Mouse (Mus musculus): ENCODE results near the gene Tbc1d10c. TPM values are rescaled to one million over a fixed set of nuclear protein-coding genes. Genes with fewer than 3 reads are reported as not detected.

Gene Tbc1d10c
- polyA plus RNA-seq, 1 experiment from 2014 or later: 2.0 TPM

DNA sequence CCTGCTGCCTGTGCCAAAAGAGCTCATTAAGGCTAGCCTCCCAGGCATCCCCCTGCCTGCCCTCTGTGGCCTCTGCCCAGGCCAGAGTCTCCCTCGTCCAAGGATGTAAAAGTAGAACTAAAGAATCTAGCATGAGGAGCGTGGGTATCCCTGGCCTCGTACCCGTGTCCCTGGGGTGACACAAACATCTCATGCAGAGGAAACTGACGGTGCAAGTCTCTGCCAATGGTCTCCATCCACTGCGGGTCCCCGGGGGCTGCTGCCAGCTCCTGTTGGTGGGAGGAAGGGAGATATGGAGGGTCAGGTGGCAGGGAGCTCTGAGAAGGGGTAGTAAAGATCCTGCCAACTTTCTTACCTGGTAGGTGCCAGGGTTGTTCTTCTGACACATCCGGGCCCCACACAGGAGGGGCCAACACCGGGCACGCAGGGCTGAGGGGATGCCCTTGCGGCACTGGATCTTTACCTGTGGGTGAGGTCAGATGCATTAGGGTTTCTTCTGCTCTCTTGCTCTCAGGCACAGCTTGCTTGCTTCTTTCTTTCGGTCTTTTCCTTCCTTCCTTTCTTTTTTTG lies 1.9 kb downstream of the Tbc1d10c start:
- no peak overlapping the region for H3K9ac ChIP-seq (ENCODE audit: low read depth, low read length)
- H3K4me3 ChIP-seq (ENCODE audit: low read depth, low read length): no peak overlapping the region
- H3K27me3 ChIP-seq (replicated peaks; ENCODE audit: control insufficient read depth, insufficient read depth, low read length): no peaks in the 10 kb centered on the region
- no peak for TF ChIP-seq CTCF (IDR thresholded peaks at IDR 0.05; ENCODE audit: low read depth)
- peaks cover 9% of the 10 kb centered on the region for H3K4me1 ChIP-seq (replicated peaks; ENCODE audit: control insufficient read depth, insufficient read depth, low read length)
- 87% methylated on average over 12 of the region's 12 CpGs for WGBS
- no peak for ATAC-seq
- H3K9me3 ChIP-seq (ENCODE audit: control insufficient read depth): no peaks in the 10 kb centered on the region
- H3K4me2 ChIP-seq (replicated peaks; ENCODE audit: low read depth): no peak overlapping the region
- H3K36me3 ChIP-seq (ENCODE audit: control insufficient read depth, insufficient read depth): peaks cover 4% of the 10 kb centered on the region; the same call in 1 of the 2 replicates
- H3K27ac ChIP-seq (ENCODE audit: low read depth, low read length): no peak overlapping the region

DNA sequence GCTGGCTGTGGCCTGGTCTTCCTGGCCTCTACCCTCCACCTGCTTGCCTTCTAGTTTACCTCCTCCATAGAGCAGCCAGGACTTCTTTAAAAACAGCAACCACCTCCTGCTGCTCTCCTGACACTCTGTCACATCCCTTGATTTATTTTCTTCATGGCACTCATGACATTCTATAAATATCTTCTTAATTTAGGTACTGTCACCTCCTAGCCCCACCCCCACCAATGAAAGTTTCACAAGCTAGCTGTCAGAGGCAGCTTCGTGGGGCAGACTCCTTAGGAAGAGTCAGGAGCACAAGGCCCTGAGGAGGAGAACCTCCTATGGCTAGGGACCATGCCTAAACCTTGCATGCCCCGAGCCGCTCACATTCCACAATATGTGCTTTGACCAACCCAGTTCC lies 3.8 kb downstream of the Tbc1d10c start:
- 86% methylated on average over 3 of the region's 3 CpGs for WGBS
- Histone ChIP-seq H3K4me3 (ENCODE audit: low read depth, low read length) (no peak overlapping the region), H3K36me3 (ENCODE audit: control insufficient read depth, insufficient read depth) (no peaks in the 10 kb centered on the region), H3K27ac (ENCODE audit: low read depth, low read length) (no peak overlapping the region), H3K9ac (ENCODE audit: low read depth, low read length) (no peak overlapping the region), H3K9me3 (ENCODE audit: control insufficient read depth) (no peaks in the 10 kb centered on the region), H3K27me3 (replicated peaks; ENCODE audit: control insufficient read depth, insufficient read depth, low read length) (no peaks in the 10 kb centered on the region), H3K4me1 (replicated peaks; ENCODE audit: control insufficient read depth, insufficient read depth, low read length) (peaks cover 3% of the 10 kb centered on the region; the same call in 1 of the 2 replicates), H3K4me2 (replicated peaks; ENCODE audit: low read depth) (no peak overlapping the region)
- ATAC-seq: no peak
- TF ChIP-seq CTCF (IDR thresholded peaks at IDR 0.05; ENCODE audit: low read depth): no peak

DNA sequence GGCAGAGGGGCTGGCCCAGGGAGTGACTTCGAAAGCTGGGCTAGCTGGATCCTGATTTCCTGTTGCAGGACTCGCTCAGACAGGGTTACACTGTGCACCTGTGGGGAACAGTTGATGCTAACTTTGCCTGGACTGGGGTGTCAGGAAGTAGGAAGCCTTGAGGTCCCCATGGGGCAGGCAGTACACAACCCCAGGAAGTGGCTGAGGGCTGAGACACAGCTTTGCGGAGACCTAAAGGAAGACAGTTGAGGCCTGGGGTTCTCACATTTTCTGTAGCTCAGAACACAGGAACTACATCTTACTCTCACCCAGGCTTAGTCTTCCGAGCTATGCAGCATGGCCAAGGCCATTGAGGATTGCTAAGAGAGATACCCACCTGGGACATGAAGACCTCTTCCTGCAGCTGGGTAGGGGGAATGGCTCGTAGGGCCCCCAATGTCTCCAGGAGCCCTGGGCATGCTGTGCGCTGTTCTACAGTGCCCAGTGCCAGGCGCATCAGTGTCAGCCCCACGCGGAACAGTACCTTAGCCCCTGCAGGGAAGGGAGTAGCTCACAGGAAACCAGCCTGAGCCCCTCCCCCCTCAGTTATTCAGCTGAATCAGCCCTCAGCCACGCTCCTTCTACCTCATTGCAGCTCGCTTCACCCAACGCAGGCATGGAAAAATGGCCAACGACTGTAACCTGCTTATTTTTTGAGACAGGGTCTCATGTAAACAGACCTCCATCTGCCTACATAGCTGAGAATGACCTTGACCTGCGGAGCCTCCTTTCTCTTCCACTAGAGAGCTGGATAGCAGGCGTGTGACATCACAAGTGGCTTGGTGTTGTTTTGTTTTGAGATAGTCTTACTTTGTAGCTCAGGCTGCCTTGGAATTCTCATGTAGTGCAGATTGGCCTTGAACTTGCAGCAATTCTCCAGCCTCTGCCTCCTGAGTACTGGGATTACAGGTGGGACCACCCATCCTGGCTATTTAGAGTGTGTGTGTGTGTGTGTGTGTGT lies 5.8 kb downstream of the Tbc1d10c start:
- H3K36me3 ChIP-seq (ENCODE audit: control insufficient read depth, insufficient read depth): no peaks in the 10 kb centered on the region
- 54% methylated on average over 15 of the region's 15 CpGs for WGBS
- H3K9me3 ChIP-seq (ENCODE audit: control insufficient read depth): no peaks in the 10 kb centered on the region
- H3K4me3 ChIP-seq (ENCODE audit: low read depth, low read length): no peak overlapping the region
- no peak overlapping the region for H3K4me2 ChIP-seq (replicated peaks; ENCODE audit: low read depth)
- H3K9ac ChIP-seq (ENCODE audit: low read depth, low read length): no peak overlapping the region
- no peak for ATAC-seq
- no peaks in the 10 kb centered on the region for H3K4me1 ChIP-seq (replicated peaks; ENCODE audit: control insufficient read depth, insufficient read depth, low read length)
- peak overlapping the region; percentile 8; the same call in 1 of the 2 replicates for H3K27ac ChIP-seq (ENCODE audit: low read depth, low read length)
- no peaks in the 10 kb centered on the region for H3K27me3 ChIP-seq (replicated peaks; ENCODE audit: control insufficient read depth, insufficient read depth, low read length)
- TF ChIP-seq CTCF (IDR thresholded peaks at IDR 0.05; ENCODE audit: low read depth): no peak

DNA sequence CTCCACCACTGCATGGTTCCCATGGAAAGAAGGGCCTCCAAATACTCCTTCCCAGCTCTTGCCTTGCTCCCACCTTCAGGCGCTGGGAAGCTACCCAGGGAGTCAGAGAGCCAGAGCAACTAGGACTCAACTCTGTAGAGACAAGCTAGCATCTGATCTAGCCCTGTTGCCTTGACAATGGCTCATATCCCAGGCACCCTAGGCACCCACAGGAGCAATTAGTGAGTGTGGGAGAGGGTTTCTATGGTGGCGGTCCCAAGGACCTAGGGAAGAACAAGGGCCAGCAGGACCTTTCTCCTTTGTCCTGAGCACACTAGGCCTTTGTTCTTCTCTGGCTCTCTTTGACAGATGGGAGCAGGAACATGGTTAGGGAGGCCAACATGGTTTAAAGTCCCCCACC lies 7.4 kb downstream of the Tbc1d10c start:
- TF ChIP-seq CTCF (IDR thresholded peaks at IDR 0.05; ENCODE audit: low read depth): no peak
- no peak for ATAC-seq
- Histone ChIP-seq H3K9ac (ENCODE audit: low read depth, low read length) (no peak overlapping the region), H3K9me3 (ENCODE audit: control insufficient read depth) (no peaks in the 10 kb centered on the region), H3K4me2 (replicated peaks; ENCODE audit: low read depth) (no peak overlapping the region), H3K4me1 (replicated peaks; ENCODE audit: control insufficient read depth, insufficient read depth, low read length) (no peaks in the 10 kb centered on the region), H3K27me3 (replicated peaks; ENCODE audit: control insufficient read depth, insufficient read depth, low read length) (no peaks in the 10 kb centered on the region), H3K27ac (ENCODE audit: low read depth, low read length) (no peak overlapping the region), H3K4me3 (ENCODE audit: low read depth, low read length) (no peak overlapping the region), H3K36me3 (ENCODE audit: control insufficient read depth, insufficient read depth) (no peaks in the 10 kb centered on the region)
- WGBS: 87% methylated on average over 2 of the region's 2 CpGs

DNA sequence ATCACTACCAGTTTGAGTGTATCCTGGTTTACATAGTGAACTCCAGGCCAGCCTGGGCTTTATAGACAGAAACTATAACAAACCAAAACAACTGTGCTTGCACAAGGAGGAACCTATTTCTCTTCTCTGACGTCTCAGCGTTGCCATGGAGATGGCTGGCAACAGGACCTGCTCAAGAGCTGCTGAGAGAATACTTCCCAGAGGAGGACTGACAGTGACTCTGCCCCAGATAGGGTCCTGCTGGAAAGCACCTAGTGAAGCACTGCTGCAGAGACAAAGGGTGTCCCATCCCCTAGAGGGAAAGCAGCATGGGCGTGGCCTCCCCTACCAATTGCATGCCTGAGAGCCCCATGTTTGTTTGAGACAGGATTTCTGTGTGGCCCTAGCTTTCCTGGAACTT lies 9.2 kb downstream of the Tbc1d10c start:
- no peak overlapping the region for H3K4me3 ChIP-seq (ENCODE audit: low read depth, low read length)
- no peaks in the 10 kb centered on the region for H3K9me3 ChIP-seq (ENCODE audit: control insufficient read depth)
- no peak overlapping the region for H3K27ac ChIP-seq (ENCODE audit: low read depth, low read length)
- H3K27me3 ChIP-seq (replicated peaks; ENCODE audit: control insufficient read depth, insufficient read depth, low read length): no peaks in the 10 kb centered on the region
- H3K36me3 ChIP-seq (ENCODE audit: control insufficient read depth, insufficient read depth): no peaks in the 10 kb centered on the region
- peak; percentile 22; the same call in 1 of the 2 replicates for ATAC-seq
- H3K4me2 ChIP-seq (replicated peaks; ENCODE audit: low read depth): no peak overlapping the region
- H3K9ac ChIP-seq (ENCODE audit: low read depth, low read length): no peak overlapping the region
- H3K4me1 ChIP-seq (replicated peaks; ENCODE audit: control insufficient read depth, insufficient read depth, low read length): no peaks in the 10 kb centered on the region
- 35% methylated on average over 3 of the region's 3 CpGs for WGBS
- no peak for TF ChIP-seq CTCF (IDR thresholded peaks at IDR 0.05; ENCODE audit: low read depth)

DNA sequence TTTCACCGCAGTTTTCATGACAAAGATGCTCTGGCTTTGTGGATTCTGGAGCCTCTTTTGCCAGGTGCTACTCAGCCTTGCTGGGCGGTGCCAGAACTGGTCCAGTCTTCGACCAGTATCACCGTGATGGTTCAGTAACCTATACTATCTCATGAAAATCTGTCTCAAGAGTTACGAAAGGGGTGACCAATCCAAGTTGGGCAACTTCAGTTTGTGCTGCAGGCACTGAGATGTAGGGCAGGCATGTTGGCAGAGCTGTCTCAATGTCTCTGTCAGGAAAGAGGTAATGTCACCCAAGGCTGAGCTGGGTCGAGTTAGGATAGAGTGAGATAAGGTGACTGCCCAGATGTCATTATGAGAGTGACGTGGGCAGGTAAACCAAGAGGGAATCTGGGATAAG lies 10.7 kb downstream of the Tbc1d10c start:
- TF ChIP-seq CTCF (IDR thresholded peaks at IDR 0.05; ENCODE audit: low read depth): no peak
- no peak overlapping the region for H3K9ac ChIP-seq (ENCODE audit: low read depth, low read length)
- H3K27ac ChIP-seq (ENCODE audit: low read depth, low read length): no peak overlapping the region
- H3K36me3 ChIP-seq (ENCODE audit: control insufficient read depth, insufficient read depth): no peaks in the 10 kb centered on the region
- no peaks in the 10 kb centered on the region for H3K9me3 ChIP-seq (ENCODE audit: control insufficient read depth)
- H3K4me3 ChIP-seq (ENCODE audit: low read depth, low read length): no peak overlapping the region
- 81% methylated on average over 7 of the region's 7 CpGs for WGBS
- 0 out of 2 replicates have a peak, but pooled peaks cover 3% of the 10 kb centered on the region for H3K4me1 ChIP-seq (replicated peaks; ENCODE audit: control insufficient read depth, insufficient read depth, low read length)
- H3K4me2 ChIP-seq (replicated peaks; ENCODE audit: low read depth): no peak overlapping the region
- no peaks in the 10 kb centered on the region for H3K27me3 ChIP-seq (replicated peaks; ENCODE audit: control insufficient read depth, insufficient read depth, low read length)
- no peak for ATAC-seq
